Mouse (Mus musculus): ENCODE results near the gene Erlec1. TPM values are rescaled to one million over a fixed set of nuclear protein-coding genes. Genes with fewer than 3 reads are reported as not detected.

The Erlec1 gene
- polyA plus RNA-seq, 1 experiment, result 16.8 TPM

DNA sequence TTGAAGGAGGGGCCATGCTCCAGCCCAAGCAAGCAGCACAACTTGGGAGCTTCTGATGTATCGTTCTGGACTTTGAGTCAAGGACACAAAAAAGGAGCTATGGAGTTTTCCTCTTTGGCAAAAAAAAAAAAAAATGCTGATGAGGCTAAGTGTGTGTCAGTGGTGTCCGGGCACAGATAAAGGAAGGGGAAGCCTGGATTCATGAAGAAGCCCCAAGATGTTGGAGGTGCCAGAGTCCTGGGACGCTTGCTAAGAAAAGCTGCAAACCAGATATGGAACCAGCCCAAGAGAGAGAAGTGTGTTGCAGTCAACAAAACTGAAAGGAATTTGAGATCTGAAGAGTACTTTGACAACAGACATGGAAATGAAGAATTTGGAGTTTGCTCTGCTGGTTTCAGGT, 41.8 kb downstream of the Erlec1 start:
- TF ChIP-seq GATA1 (IDR thresholded peaks at IDR 0.05; ENCODE audit: low read length), result no peak

DNA sequence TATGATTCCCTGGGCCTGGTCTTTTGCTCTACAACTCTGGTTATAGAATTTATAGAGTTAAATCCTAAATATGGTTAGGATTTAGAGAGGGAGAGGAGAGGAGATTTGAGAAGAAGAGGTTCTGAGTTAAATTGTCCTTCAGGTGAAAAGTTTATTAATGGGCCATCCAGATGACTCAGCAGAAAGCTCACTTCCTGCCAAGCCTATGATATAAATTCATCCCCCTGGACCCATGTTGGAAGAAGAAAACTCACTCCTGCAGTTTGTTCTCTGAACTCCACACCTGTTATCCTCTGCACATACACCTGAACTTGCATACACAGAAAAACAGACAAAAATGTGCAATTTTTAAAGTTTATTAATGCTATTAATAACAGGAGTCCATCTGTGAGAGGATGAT, 54.8 kb downstream of the Erlec1 start:
- TF ChIP-seq GATA1 (IDR thresholded peaks at IDR 0.05; ENCODE audit: low read length), result no peak

DNA sequence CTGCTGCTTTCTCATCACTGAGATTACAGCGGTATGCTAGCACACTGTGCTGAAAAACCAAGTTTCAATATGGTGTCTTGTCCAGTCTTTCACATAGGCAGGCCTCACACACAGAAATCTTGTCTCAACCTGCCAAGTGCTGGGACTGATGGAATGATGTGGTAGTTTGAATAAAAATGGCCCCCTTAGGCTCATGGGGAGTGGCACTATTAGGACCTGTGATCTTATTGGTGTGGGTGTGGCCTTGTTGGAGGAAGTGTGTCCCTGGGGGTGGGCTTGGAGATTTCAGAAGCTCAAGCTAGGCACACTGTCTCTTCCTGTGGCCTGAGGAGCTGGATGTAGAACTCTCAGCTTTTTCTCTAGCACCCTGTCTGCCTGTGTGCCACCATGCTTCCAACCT, 57.9 kb downstream of the Erlec1 start:
- TF ChIP-seq GATA1 (IDR thresholded peaks at IDR 0.05; ENCODE audit: low read length), result no peak

DNA sequence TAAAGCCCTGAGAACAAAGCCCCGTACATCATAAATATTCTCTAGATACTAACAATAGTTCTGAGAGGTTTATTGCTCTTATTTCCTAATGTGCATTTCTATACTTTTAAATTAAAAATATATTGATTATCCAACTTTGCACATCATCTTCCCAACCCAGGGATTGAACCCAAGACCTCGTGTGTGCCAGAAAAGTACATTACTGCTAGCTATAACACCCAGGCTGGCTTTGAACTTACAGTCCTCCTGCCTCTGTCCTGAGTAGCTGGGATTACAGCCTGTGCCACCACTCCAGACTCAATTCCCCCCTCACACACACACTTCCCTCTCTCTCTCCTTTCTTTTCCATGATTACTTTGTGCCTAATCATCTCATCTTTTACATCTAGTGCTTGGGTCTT, 66.0 kb downstream of the Erlec1 start:
- TF ChIP-seq GATA1 (IDR thresholded peaks at IDR 0.05; ENCODE audit: low read length), result no peak

DNA sequence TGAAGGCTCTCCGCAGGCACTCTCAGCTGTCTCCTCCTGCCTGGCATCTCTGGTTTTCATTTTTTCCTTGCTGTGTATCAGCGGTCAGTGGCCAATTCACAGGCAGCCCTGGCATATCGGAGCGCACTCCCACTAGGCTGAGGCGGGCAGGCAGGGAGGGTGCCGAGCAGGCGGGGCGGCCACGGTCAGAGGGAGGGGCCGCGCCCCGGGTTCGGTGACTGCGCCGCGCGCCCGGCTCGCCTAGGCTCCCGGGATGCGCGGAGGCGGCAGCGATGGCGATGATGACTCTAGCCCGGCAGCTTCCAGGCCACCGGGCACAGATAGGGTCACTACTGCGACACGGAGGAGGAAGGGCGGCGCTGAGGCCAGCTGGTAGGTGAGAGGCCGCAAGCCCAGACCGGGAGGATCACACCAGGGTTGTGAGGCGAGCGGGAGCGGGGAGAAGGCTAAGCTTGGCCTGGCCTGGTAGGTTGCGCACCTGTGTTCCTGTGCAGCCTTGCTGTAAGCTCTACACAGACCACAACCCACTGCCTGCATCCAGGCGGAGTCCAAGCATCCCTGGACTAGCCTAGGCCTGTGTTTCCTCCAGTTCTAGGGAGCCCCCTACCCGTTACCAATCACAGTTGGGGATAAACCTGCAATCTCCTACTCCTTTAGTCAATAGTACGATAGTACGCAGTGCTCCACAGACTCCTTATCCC, 68.8 kb downstream of the Erlec1 start, which contains the start of the genes Gpr75 and Asb3:
Gpr75 (plus strand) TSS at position 188 of the 701 bp plus-strand sequence.
Asb3 (plus strand) TSS at position 246 of the 701 bp plus-strand sequence.
- no peak for TF ChIP-seq GATA1 (IDR thresholded peaks at IDR 0.05; ENCODE audit: low read length)

Other genes starting within 250 kb of the Erlec1 start
- gene Psme4, start 182.6 kb downstream of the Erlec1 start, polyA plus RNA-seq (2012), result 7.0 and 9.1 TPM in 2 replicates
- not detected in 2 replicates for gene Gpr75, start 69.0 kb downstream of the Erlec1 start, polyA plus RNA-seq (2012)
- 1.9 and 3.8 TPM in 2 replicates for gene Asb3, start 68.9 kb downstream of the Erlec1 start, polyA plus RNA-seq (2012)
- 1.2 and 3.9 TPM in 2 replicates for gene Chac2, start 32.0 kb upstream of the Erlec1 start, polyA plus RNA-seq (2012)
- gene Gm17332, start 228.1 kb upstream of the Erlec1 start, polyA plus RNA-seq (2012), result not detected in 2 replicates

Data from G1E-ER4 (cell line).